Mouse (Mus musculus) kidney, postnatal 0 days (tissue): ENCODE results near the gene Atxn2. TPM values are rescaled to one million over a fixed set of nuclear protein-coding genes. Genes with fewer than 3 reads are reported as not detected.

Experiments used
- ATAC-seq: fragments of 200-750 bp; cut with Nextera tagmentation; replicated peaks from 2 replicates; pipeline ENCODE4 v1.8.0; 2017; ENCODE audit warnings: low read depth, moderate number of reproducible peaks, moderate TSS enrichment, moderate library complexity; ENCODE audit not compliant: low FRiP score
- DNase-seq: peaks from one replicate; pipeline ENCODE4 v3.0.0-alpha.2; 2016; ENCODE audit warnings: low spot score
- H3K27ac ChIP-seq: fragments of 300-500 bp; sonication (generic); 2 replicates; pipeline ENCODE4 v1.5.1; 2014; ENCODE audit warnings: mild to moderate bottlenecking
- H3K27me3 ChIP-seq: fragments of 300-500 bp; sonication (generic); 2 replicates; pipeline ENCODE4 v1.6.1; 2014; ENCODE audit warnings: low read length, mixed read lengths; ENCODE audit not compliant: insufficient read depth
- H3K36me3 ChIP-seq: fragments of 300-500 bp; sonication (generic); 2 replicates; pipeline ENCODE4 v1.6.1; 2014; ENCODE audit warnings: low read length, mixed read lengths; ENCODE audit not compliant: insufficient read depth
- H3K4me1 ChIP-seq: fragments of 300-500 bp; sonication (generic); replicated peaks from 2 replicates; pipeline ENCODE4 v1.6.1; 2014; ENCODE audit warnings: antibody characterized with exemption, low read length, mixed read lengths; ENCODE audit not compliant: insufficient read depth
- H3K4me2 ChIP-seq: fragments of 300-500 bp; sonication (generic); 2 replicates; pipeline ENCODE4 v1.6.1; 2014; ENCODE audit warnings: mild to moderate bottlenecking, low read length, moderate library complexity, mixed read lengths
- H3K4me3 ChIP-seq: fragments of 300-500 bp; sonication (generic); replicated peaks from 2 replicates; pipeline ENCODE4 v1.5.1; 2014; ENCODE audit warnings: low read depth, low read length
- H3K9ac ChIP-seq: fragments of 300-500 bp; sonication (generic); 2 replicates; pipeline ENCODE4 v1.6.1; 2014; ENCODE audit warnings: low read depth, low read length
- H3K9me3 ChIP-seq: fragments of 300-500 bp; sonication (generic); replicated peaks from 2 replicates; pipeline ENCODE4 v1.6.1; 2016; ENCODE audit warnings: low read length, inconsistent platforms, mixed read lengths
- CTCF ChIP-seq: IDR thresholded peaks from 2 replicates; pipeline ENCODE4 v1.5.1; 2016; ENCODE audit warnings: antibody characterized with exemption, low read depth, mild to moderate bottlenecking, moderate library complexity
- WGBS: fragments of 180-500 bp; shearing (Covaris S2); extraction: QIAGEN DNeasy Blood & Tissue Kit; methylation state at CpG from one replicate; pipeline ENCODE4 v1.1.7; 2014; 5-methylcytosine and 5-hydroxymethylcytosine counted together
- polyA plus RNA-seq: library from polyadenylated mRNA; unstranded; fragments of >200 nt; fragmentation: Nextera tagmentation; extraction: Ambion mirVana; gene quantifications from 2 replicates; pipeline ENCODE4 v1.2.1, GENCODE M21; 2015

Atxn2 gene
- polyA plus RNA-seq, 1 experiment from 2014 or later = 68.5 TPM

GRCm38 (mm10) chr5:121749633-121750032 is 38.5 kb downstream of the Atxn2 start:
- Histone ChIP-seq H3K27me3 (no peaks in the 10 kb centered on the region), H3K36me3 (peaks cover 26% of the 10 kb centered on the region; the same call in 1 of the 2 replicates), H3K4me3 (no peak overlapping the region), H3K9me3 (no peaks in the 10 kb centered on the region), H3K27ac (no peak overlapping the region), H3K9ac (no peak overlapping the region), H3K4me2 (no peak overlapping the region), H3K4me1 (no peaks in the 10 kb centered on the region)
- DNase-seq = no peak
- no peak for TF ChIP-seq CTCF
- ATAC-seq = no peak
- 95% methylated on average over 2 of the region's 2 CpGs for WGBS

- no peak for ATAC-seq
- no peak overlapping the region for H3K4me2 ChIP-seq
- no peaks in the 10 kb centered on the region for H3K4me1 ChIP-seq
- no peak for TF ChIP-seq CTCF
- no peak overlapping the region for H3K27ac ChIP-seq
- H3K27me3 ChIP-seq = no peaks in the 10 kb centered on the region
- H3K36me3 ChIP-seq = peaks cover 35% of the 10 kb centered on the region
- no peak overlapping the region for H3K9ac ChIP-seq
- H3K9me3 ChIP-seq = no peaks in the 10 kb centered on the region
- DNase-seq = no peak
- H3K4me3 ChIP-seq = no peak overlapping the region
- WGBS = 60% methylated on average over 2 of the region's 2 CpGs
Measured at GRCm38 (mm10) chr5:121757900-121758299, 46.8 kb downstream of the Atxn2 start.

- Histone ChIP-seq H3K9me3 (no peaks in the 10 kb centered on the region), H3K4me2 (no peak overlapping the region), H3K27ac (no peak overlapping the region), H3K36me3 (peaks cover 31% of the 10 kb centered on the region), H3K4me3 (no peak overlapping the region), H3K4me1 (no peaks in the 10 kb centered on the region; the same call in 1 of the 2 replicates), H3K9ac (no peak overlapping the region), H3K27me3 (no peaks in the 10 kb centered on the region)
- no peak for ATAC-seq
- TF ChIP-seq CTCF = no peak
- DNase-seq = no peak
- 89% methylated on average over 4 of the region's 4 CpGs for WGBS
Measured at GRCm38 (mm10) chr5:121758341-121758740, 47.2 kb downstream of the Atxn2 start.

GRCm38 (mm10) chr5:121759921-121760320 is 48.8 kb downstream of the Atxn2 start:
- no peak overlapping the region for H3K27ac ChIP-seq
- no peaks in the 10 kb centered on the region; the same call in 1 of the 2 replicates for H3K4me1 ChIP-seq
- 82% methylated on average over 4 of the region's 4 CpGs for WGBS
- no peak for DNase-seq
- no peaks in the 10 kb centered on the region for H3K27me3 ChIP-seq
- TF ChIP-seq CTCF = no peak
- H3K36me3 ChIP-seq = peaks cover 31% of the 10 kb centered on the region
- H3K9ac ChIP-seq = no peak overlapping the region
- no peak overlapping the region for H3K4me3 ChIP-seq
- no peak for ATAC-seq
- no peaks in the 10 kb centered on the region for H3K9me3 ChIP-seq
- H3K4me2 ChIP-seq = no peak overlapping the region

GRCm38 (mm10) chr5:121761459-121761858 is 50.3 kb downstream of the Atxn2 start:
- WGBS = 76% methylated on average over 7 of the region's 7 CpGs
- no peak for ATAC-seq
- Histone ChIP-seq H3K9me3 (no peaks in the 10 kb centered on the region), H3K27me3 (no peaks in the 10 kb centered on the region), H3K36me3 (peaks cover 31% of the 10 kb centered on the region; the same call in 1 of the 2 replicates), H3K4me3 (no peak overlapping the region), H3K4me1 (no peaks in the 10 kb centered on the region; the same call in 1 of the 2 replicates), H3K9ac (no peak overlapping the region), H3K27ac (no peak overlapping the region), H3K4me2 (no peak overlapping the region)
- no peak for TF ChIP-seq CTCF
- no peak for DNase-seq

GRCm38 (mm10) chr5:121762949-121763348 is 51.8 kb downstream of the Atxn2 start:
- Histone ChIP-seq H3K4me2 (no peak overlapping the region), H3K9me3 (no peaks in the 10 kb centered on the region), H3K27ac (no peak overlapping the region), H3K4me3 (no peak overlapping the region), H3K36me3 (peaks cover 29% of the 10 kb centered on the region; the same call in 1 of the 2 replicates), H3K4me1 (no peaks in the 10 kb centered on the region; the same call in 1 of the 2 replicates), H3K27me3 (no peaks in the 10 kb centered on the region), H3K9ac (no peak overlapping the region)
- 52% methylated on average over 6 of the region's 6 CpGs for WGBS
- no peak for ATAC-seq
- peak; percentile 20 for DNase-seq
- TF ChIP-seq CTCF = no peak

GRCm38 (mm10) chr5:121765020-121765419 is 53.9 kb downstream of the Atxn2 start:
- Histone ChIP-seq H3K4me3 (no peak overlapping the region), H3K4me1 (no peaks in the 10 kb centered on the region; the same call in 1 of the 2 replicates), H3K9me3 (no peaks in the 10 kb centered on the region), H3K27me3 (no peaks in the 10 kb centered on the region), H3K27ac (no peak overlapping the region), H3K36me3 (0 out of 2 replicates have a peak, but pooled peaks cover 16% of the 10 kb centered on the region), H3K4me2 (no peak overlapping the region), H3K9ac (no peak overlapping the region)
- ATAC-seq (no peak), DNase-seq (no peak)
- no peak for TF ChIP-seq CTCF
- whole genome bisulfite sequencing = 56% methylated on average over 2 of the region's 2 CpGs
